Mouse (Mus musculus): Measurements from ENCODE around the gene Rwdd2b. TPM values are rescaled to one million over a fixed set of nuclear protein-coding genes. Genes with fewer than 3 reads are reported as not detected.
A peak's percentile ranks its signal among the peaks of the same experiment; 100 is the strongest.

The Rwdd2b gene
- polyA plus RNA-seq, 1 experiment, result 0.11 TPM

DNA sequence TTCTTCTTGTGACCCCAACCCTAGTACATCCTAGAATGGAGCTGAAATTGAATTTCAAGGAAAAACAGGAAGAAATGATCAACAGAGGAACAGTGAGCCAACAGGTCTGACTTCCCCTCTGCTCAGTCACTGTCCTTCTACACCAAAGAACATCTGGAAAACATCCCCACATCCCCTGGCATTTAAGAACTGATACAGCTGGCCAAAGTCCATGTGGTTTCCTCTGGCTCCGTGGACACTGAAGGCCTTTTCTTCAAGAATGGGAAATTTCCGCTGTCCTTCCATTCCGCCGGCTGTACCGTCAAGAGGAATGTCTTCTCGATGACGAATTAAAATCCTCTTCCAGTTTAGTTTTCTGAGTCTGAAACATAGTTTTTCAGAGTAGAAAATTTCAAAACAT lies 6.1 kb downstream of the Rwdd2b start:
- Histone ChIP-seq H3K9me3 (ENCODE audit: control insufficient read depth, low read length) (no peaks in the 10 kb centered on the region), H3K27me3 (ENCODE audit: control insufficient read depth) (no peaks in the 10 kb centered on the region), H3K4me3 (replicated peaks) (no peak overlapping the region), H3K4me1 (ENCODE audit: control insufficient read depth) (peaks cover 39% of the 10 kb centered on the region), H3K36me3 (ENCODE audit: control insufficient read depth) (peaks cover 11% of the 10 kb centered on the region)
- TF ChIP-seq GATA1 (IDR thresholded peaks at IDR 0.05; ENCODE audit: low read length) (no peak), TAL1 (IDR thresholded peaks at IDR 0.05; ENCODE audit: low read length) (no peak)

DNA sequence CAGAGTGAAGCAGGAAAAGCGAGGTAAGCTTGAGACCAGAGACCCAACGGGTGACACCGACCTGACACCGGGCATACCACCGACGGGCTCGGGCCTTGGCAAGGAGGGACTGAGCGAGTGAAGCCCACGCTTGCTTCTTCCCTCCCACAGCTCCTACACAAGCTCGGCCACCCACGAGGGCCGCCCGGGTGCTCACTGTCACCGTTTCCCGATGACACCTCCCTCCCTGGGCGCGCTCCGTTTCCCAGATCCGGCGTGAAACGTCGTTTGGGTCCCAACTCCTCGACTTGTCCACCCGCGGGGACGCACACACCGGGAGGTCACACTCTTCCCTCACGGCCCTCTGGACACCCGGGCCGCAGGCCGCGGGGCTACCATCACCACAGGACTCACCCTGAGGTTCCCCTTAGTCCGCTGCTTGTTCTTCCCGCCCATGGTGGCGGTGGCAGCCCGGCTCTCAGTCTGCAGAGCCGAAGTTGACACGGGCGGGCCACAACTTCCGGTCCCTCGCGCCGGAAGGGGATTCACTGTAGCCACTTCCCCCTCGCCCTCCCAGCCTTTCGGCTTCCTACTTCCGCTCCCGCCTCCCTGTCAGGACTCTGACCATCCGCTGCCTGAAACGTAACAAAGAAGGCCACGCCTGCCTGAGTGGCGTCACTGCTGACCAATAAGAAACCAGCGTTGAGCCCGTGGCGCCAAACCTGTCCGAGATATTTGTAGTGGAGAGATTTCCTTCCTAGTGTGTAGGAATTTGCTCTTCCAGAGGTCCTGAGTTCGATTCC lies 8.1 kb downstream of the Rwdd2b start, which contains the start of gene Ltn1:
Ltn1 (minus strand) TSS at position 580 of the 782 bp plus-strand sequence.
- peaks cover 36% of the 10 kb centered on the region for H3K4me1 ChIP-seq (ENCODE audit: control insufficient read depth)
- H3K36me3 ChIP-seq (ENCODE audit: control insufficient read depth), result peaks cover 15% of the 10 kb centered on the region
- TF ChIP-seq TAL1 (IDR thresholded peaks at IDR 0.05; ENCODE audit: low read length) (no peak), GATA1 (IDR thresholded peaks at IDR 0.05; ENCODE audit: low read length) (no peak)

DNA sequence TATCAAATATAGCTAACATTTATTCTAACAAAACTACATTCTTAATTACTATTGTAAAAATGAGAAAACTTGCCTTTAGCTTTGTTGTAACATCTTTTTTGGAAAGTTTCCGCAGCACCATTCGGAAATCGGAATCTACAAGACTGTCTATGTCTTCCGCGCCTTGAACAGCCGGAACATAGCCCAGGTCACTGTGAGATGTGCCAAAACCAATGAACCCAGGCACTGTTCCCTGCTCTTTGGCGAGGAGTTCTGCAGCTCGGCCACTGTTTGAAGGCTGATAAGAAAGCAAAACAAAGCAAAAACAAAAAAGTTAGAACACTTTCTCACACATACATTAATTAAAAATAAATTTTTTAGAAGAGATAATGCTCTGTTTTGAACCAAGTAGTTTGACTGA lies 12.9 kb downstream of the Rwdd2b start:
- H3K36me3 ChIP-seq (ENCODE audit: control insufficient read depth), result peaks cover 54% of the 10 kb centered on the region
- H3K27me3 ChIP-seq (ENCODE audit: control insufficient read depth), result no peaks in the 10 kb centered on the region
- H3K4me3 ChIP-seq (replicated peaks), result no peak overlapping the region
- no peaks in the 10 kb centered on the region; the same call in 1 of the 2 replicates for H3K9me3 ChIP-seq (ENCODE audit: control insufficient read depth, low read length)
- TF ChIP-seq TAL1 (IDR thresholded peaks at IDR 0.05; ENCODE audit: low read length), result no peak
- no peak for TF ChIP-seq GATA1 (IDR thresholded peaks at IDR 0.05; ENCODE audit: low read length)
- H3K4me1 ChIP-seq (ENCODE audit: control insufficient read depth), result peaks cover 23% of the 10 kb centered on the region

More for the DNA sequence above, 8.1 kb downstream of the Rwdd2b start, which contains the start of gene Ltn1:
- Histone ChIP-seq H3K4me3 (replicated peaks) (peak within 1 kb of the TSS; percentile 83), H3K27me3 (ENCODE audit: control insufficient read depth) (no peaks in the 10 kb centered on the region), H3K9me3 (ENCODE audit: control insufficient read depth, low read length) (no peaks in the 10 kb centered on the region)

- Histone ChIP-seq H3K4me1 (ENCODE audit: control insufficient read depth) (no peaks in the 10 kb centered on the region), H3K27me3 (ENCODE audit: control insufficient read depth) (no peaks in the 10 kb centered on the region), H3K4me3 (replicated peaks) (no peak overlapping the region), H3K9me3 (ENCODE audit: control insufficient read depth, low read length) (peaks cover 4% of the 10 kb centered on the region), H3K36me3 (ENCODE audit: control insufficient read depth) (peaks cover 95% of the 10 kb centered on the region)
- TF ChIP-seq TAL1 (IDR thresholded peaks at IDR 0.05; ENCODE audit: low read length), result no peak
- no peak for TF ChIP-seq GATA1 (IDR thresholded peaks at IDR 0.05; ENCODE audit: low read length)
Measured at GRCm38 (mm10) chr16:87420662-87421061, 19.7 kb downstream of the Rwdd2b start.

- Histone ChIP-seq H3K27me3 (ENCODE audit: control insufficient read depth) (no peaks in the 10 kb centered on the region), H3K4me1 (ENCODE audit: control insufficient read depth) (no peaks in the 10 kb centered on the region), H3K9me3 (ENCODE audit: control insufficient read depth, low read length) (no peaks in the 10 kb centered on the region), H3K36me3 (ENCODE audit: control insufficient read depth) (peaks cover 93% of the 10 kb centered on the region), H3K4me3 (replicated peaks) (no peak overlapping the region)
- TF ChIP-seq TAL1 (IDR thresholded peaks at IDR 0.05; ENCODE audit: low read length) (no peak), GATA1 (IDR thresholded peaks at IDR 0.05; ENCODE audit: low read length) (no peak)
Measured at GRCm38 (mm10) chr16:87405001-87405400, 35.4 kb downstream of the Rwdd2b start.

GRCm38 (mm10) chr16:87393813-87394548 lies 46.4 kb downstream of the Rwdd2b start:
- H3K4me1 ChIP-seq (ENCODE audit: control insufficient read depth), result no peaks in the 10 kb centered on the region
- H3K27me3 ChIP-seq (ENCODE audit: control insufficient read depth), result no peaks in the 10 kb centered on the region
- no peak for TF ChIP-seq GATA1 (IDR thresholded peaks at IDR 0.05; ENCODE audit: low read length)
- TF ChIP-seq TAL1 (IDR thresholded peaks at IDR 0.05; ENCODE audit: low read length), result no peak
- no peaks in the 10 kb centered on the region for H3K9me3 ChIP-seq (ENCODE audit: control insufficient read depth, low read length)
- peaks cover 73% of the 10 kb centered on the region for H3K36me3 ChIP-seq (ENCODE audit: control insufficient read depth)
- no peak overlapping the region for H3K4me3 ChIP-seq (replicated peaks)

DNA sequence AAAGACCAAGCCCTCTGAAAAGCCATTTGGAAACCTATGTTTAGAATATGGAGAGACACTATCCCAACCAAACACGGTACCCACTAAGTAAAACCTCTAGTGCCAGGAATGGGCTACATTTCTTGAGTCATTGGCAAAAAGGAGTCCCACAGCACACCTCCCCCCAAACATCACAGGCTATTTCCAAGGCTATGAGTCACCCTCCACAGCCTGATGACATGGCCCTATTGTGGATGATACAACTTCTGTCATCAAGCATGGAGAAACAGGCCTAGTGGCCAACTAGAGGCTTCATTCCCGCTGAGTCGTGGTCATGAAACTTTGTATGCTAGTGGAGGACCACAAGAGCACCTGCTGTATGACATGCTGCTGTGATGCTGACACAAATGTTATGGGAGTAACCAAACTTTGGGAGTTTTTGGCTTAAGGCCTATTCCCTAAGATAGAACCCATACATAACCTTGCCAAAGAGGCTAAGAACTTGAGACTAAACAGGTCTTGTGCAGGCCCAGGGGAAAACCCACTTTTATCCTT lies 52.9 kb downstream of the Rwdd2b start:
- TF ChIP-seq TAL1 (IDR thresholded peaks at IDR 0.05; ENCODE audit: low read length) (no peak), GATA1 (IDR thresholded peaks at IDR 0.05; ENCODE audit: low read length) (no peak)
- peaks cover 61% of the 10 kb centered on the region for H3K36me3 ChIP-seq (ENCODE audit: control insufficient read depth)
- H3K9me3 ChIP-seq (ENCODE audit: control insufficient read depth, low read length), result no peaks in the 10 kb centered on the region
- no peaks in the 10 kb centered on the region for H3K4me1 ChIP-seq (ENCODE audit: control insufficient read depth)
- H3K4me3 ChIP-seq (replicated peaks), result no peak overlapping the region
- H3K27me3 ChIP-seq (ENCODE audit: control insufficient read depth), result no peaks in the 10 kb centered on the region

DNA sequence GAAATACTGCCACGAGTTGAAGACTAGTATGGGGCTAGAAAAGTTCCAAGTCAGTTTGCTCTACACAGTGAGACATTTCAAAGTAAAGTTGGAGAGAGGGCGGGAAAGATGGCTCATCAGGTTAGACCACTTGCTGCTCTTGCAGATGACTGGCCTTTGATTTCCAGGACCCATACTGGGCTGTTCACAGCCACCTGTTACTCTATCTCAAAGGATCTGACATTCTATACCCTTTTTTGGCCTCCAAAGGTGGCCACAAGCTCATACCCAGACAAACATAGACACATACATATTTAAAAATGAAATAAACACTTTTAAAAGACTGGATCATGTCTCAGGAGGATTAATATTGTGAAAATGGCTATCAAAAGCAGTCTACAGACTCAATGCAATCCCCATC lies 56.0 kb downstream of the Rwdd2b start:
- no peaks in the 10 kb centered on the region for H3K9me3 ChIP-seq (ENCODE audit: control insufficient read depth, low read length)

More for the DNA sequence above, 56.0 kb downstream of the Rwdd2b start:
- Histone ChIP-seq H3K4me3 (replicated peaks) (no peak overlapping the region), H3K4me1 (ENCODE audit: control insufficient read depth) (no peaks in the 10 kb centered on the region), H3K36me3 (ENCODE audit: control insufficient read depth) (peaks cover 79% of the 10 kb centered on the region), H3K27me3 (ENCODE audit: control insufficient read depth) (no peaks in the 10 kb centered on the region)
- TF ChIP-seq GATA1 (IDR thresholded peaks at IDR 0.05; ENCODE audit: low read length) (no peak), TAL1 (IDR thresholded peaks at IDR 0.05; ENCODE audit: low read length) (no peak)

Other genes starting within 250 kb of the Rwdd2b start
- 0.06 and 0.19 TPM in 2 replicates for gene N6amt1, start 86.4 kb downstream of the Rwdd2b start, polyA plus RNA-seq (2012)
- gene Ltn1, start 8.0 kb downstream of the Rwdd2b start, polyA plus RNA-seq (2012), result 0.04 and 0.07 TPM in 2 replicates
- 0.49 and 1.1 TPM in 2 replicates for gene Usp16, start 14.1 kb upstream of the Rwdd2b start, polyA plus RNA-seq (2012)
- gene Cct8, start 55.3 kb upstream of the Rwdd2b start, polyA plus RNA-seq (2012), result 3.5 and 5.3 TPM in 2 replicates
- gene Map3k7cl, start 112.8 kb upstream of the Rwdd2b start, polyA plus RNA-seq (2012), result not detected in 2 replicates